In genomic region chr14:20695761-20696520, GRCm38 (mm10) we compare ENCODE assay signal across 9 mouse cellular contexts. TPM values are rescaled to one million over a fixed set of nuclear protein-coding genes. Genes with fewer than 3 reads are reported as not detected.
DNase-seq lines count a peak whose midpoint lies in the region; ATAC-seq and TF ChIP-seq lines count a peak whose summit lies in the region.
"Had no signal": no experiment of that assay in that cellular context is flagged by ENCODE, and none has a peak within 500 bp of the region (broad histone marks: within the 10 kb centered on the region; RNA-seq: fewer than 3 reads in every experiment).

No protein-coding gene starts in this region.

- peak overlapping the region; percentile 90 for H3K9ac ChIP-seq in lung, embryonic 14.5 days
- peak overlapping the region; percentile 93 for H3K9ac ChIP-seq in heart, embryonic 14.5 days (ENCODE audit: low read length)
- H3K9ac ChIP-seq in liver, embryonic 12.5 days: peak overlapping the region; percentile 94
- peak overlapping the region; percentile 82 for H3K9ac ChIP-seq in stomach, embryonic 14.5 days (replicated peaks; ENCODE audit: low read depth, low read length)

- TF ChIP-seq CTCF in lung, embryonic 14.5 days (IDR thresholded peaks at IDR 0.05; ENCODE audit: low read depth): no peak

- no peak for ATAC-seq in lung, embryonic 14.5 days (ENCODE audit: insufficient read depth)
- no peak for ATAC-seq in heart, embryonic 14.5 days (ENCODE audit: insufficient number of reproducible peaks, insufficient read depth, low FRiP score, low read depth)
- ATAC-seq in liver, embryonic 12.5 days: no peak
- ATAC-seq in stomach, embryonic 14.5 days (ENCODE audit: insufficient number of reproducible peaks, insufficient read depth, low FRiP score, low read depth): no peak
- ATAC-seq in granulocyte monocyte progenitor cell, adult 5-6 weeks (replicated peaks; ENCODE audit: poor library complexity, severe bottlenecking): no peak

- WGBS in lung, embryonic 14.5 days: 11% methylated on average over 27 of the region's 27 CpGs
- WGBS in heart, embryonic 14.5 days: 10% methylated on average over 27 of the region's 27 CpGs
- WGBS in liver, embryonic 12.5 days (ENCODE audit: insufficient replicate concordance): 21% methylated on average over 27 of the region's 27 CpGs
- 14% methylated on average over 27 of the region's 27 CpGs for WGBS in stomach, embryonic 14.5 days

- peaks cover 52% of the 10 kb centered on the region for H3K36me3 ChIP-seq in lung, embryonic 14.5 days (ENCODE audit: insufficient read depth)
- peaks cover 68% of the 10 kb centered on the region for H3K36me3 ChIP-seq in heart, embryonic 14.5 days (ENCODE audit: control insufficient read depth, insufficient read depth, low read length)
- peaks cover 76% of the 10 kb centered on the region for H3K36me3 ChIP-seq in liver, embryonic 12.5 days
- peaks cover 44% of the 10 kb centered on the region for H3K36me3 ChIP-seq in stomach, embryonic 14.5 days (ENCODE audit: control insufficient read depth, insufficient read depth, low read length)

- peak overlapping the region; percentile 83 for H3K4me3 ChIP-seq in lung, embryonic 14.5 days (ENCODE audit: low read depth, low read length)
- peak overlapping the region; percentile 60 to 72 for H3K4me3 ChIP-seq in heart, embryonic 14.5 days (ENCODE audit: control insufficient read depth in 1 of 2, insufficient read depth in 1 of 2, low read depth in 1 of 2, low read length in 2 of 2)
- H3K4me3 ChIP-seq in liver, embryonic 12.5 days: peak overlapping the region; percentile 94
- H3K4me3 ChIP-seq in stomach, embryonic 14.5 days (ENCODE audit: low read depth, low read length): peak overlapping the region; percentile 82

- H3K4me2 ChIP-seq in lung, embryonic 14.5 days: peak overlapping the region; percentile 76
- peak overlapping the region; percentile 83 for H3K4me2 ChIP-seq in heart, embryonic 14.5 days (ENCODE audit: low read length)
- H3K4me2 ChIP-seq in liver, embryonic 12.5 days: peak overlapping the region; percentile 90
- H3K4me2 ChIP-seq in stomach, embryonic 14.5 days (replicated peaks; ENCODE audit: low read depth, low read length): peak overlapping the region; percentile 78

- H3K27me3 ChIP-seq in lung, embryonic 14.5 days (ENCODE audit: insufficient read depth, low read length): no peaks in the 10 kb centered on the region
- no peaks in the 10 kb centered on the region for H3K27me3 ChIP-seq in heart, embryonic 14.5 days (ENCODE audit: control insufficient read depth, insufficient read depth, low read length)
- no peaks in the 10 kb centered on the region for H3K27me3 ChIP-seq in liver, embryonic 12.5 days (replicated peaks)
- no peaks in the 10 kb centered on the region for H3K27me3 ChIP-seq in stomach, embryonic 14.5 days (ENCODE audit: control insufficient read depth, insufficient read depth, low read length)

- peaks cover 10% of the 10 kb centered on the region; the same call in 1 of the 2 replicates for H3K4me1 ChIP-seq in lung, embryonic 14.5 days (ENCODE audit: insufficient read depth)
- peaks cover 14 to 48% of the 10 kb centered on the region in 2 experiments for H3K4me1 ChIP-seq in heart, embryonic 14.5 days (ENCODE audit: control insufficient read depth in 2 of 2, insufficient read depth in 2 of 2, low read length in 2 of 2)
- peaks cover 67% of the 10 kb centered on the region for H3K4me1 ChIP-seq in liver, embryonic 12.5 days
- peaks cover 31% of the 10 kb centered on the region for H3K4me1 ChIP-seq in stomach, embryonic 14.5 days (ENCODE audit: control insufficient read depth, insufficient read depth, low read length)

- H3K27ac ChIP-seq in lung, embryonic 14.5 days (ENCODE audit: low read depth): peak overlapping the region; percentile 97
- H3K27ac ChIP-seq in heart, embryonic 14.5 days (replicated peaks in 1 of 2; ENCODE audit: control insufficient read depth in 1 of 2, insufficient read depth in 1 of 2, low read depth in 2 of 2, low read length in 2 of 2): peak overlapping the region in 1 of 2 experiments; percentile 96; a peak in 2 of 4 replicates
- peak overlapping the region; percentile 96 for H3K27ac ChIP-seq in liver, embryonic 12.5 days
- H3K27ac ChIP-seq in stomach, embryonic 14.5 days (ENCODE audit: low read length): peak overlapping the region; percentile 98

- peak; percentile 19 for DNase-seq in lung, embryonic 14.5 days
- DNase-seq in lung, postnatal 25 days (ENCODE audit: low spot score): no peak
- DNase-seq in cerebellum, postnatal 25 days: peak; percentile 26 to 43
- no peak for DNase-seq in gastrocnemius, postnatal 25 days

- H3K9me3 ChIP-seq in lung, embryonic 14.5 days (ENCODE audit: low read depth, low read length): no peaks in the 10 kb centered on the region
- no peaks in the 10 kb centered on the region for H3K9me3 ChIP-seq in heart, embryonic 14.5 days (ENCODE audit: control insufficient read depth, low read length)
- no peaks in the 10 kb centered on the region for H3K9me3 ChIP-seq in liver, embryonic 12.5 days (replicated peaks)
- H3K9me3 ChIP-seq in stomach, embryonic 14.5 days (ENCODE audit: control insufficient read depth, low read depth, low read length): no peaks in the 10 kb centered on the region

RNA-seq across cellular contexts. Expression of gene Fut11, which starts 1.2 kb away (rescaled TPM):
- polyA plus RNA-seq in lung, embryonic 14.5 days (2014; fragmentation: Nextera tagmentation; extraction: Ambion mirVana): 29.2 and 30.2 TPM in 2 replicates
- 16.5 and 17.8 TPM in 2 replicates for polyA plus RNA-seq in heart, embryonic 14.5 days (2014; fragmentation: Nextera tagmentation; extraction: Ambion mirVana)
- polyA plus RNA-seq in liver, embryonic 12.5 days (2016; fragmentation: Nextera tagmentation; extraction: Ambion mirVana): 10.2 and 11.5 TPM in 2 replicates
- 20.5 and 20.7 TPM in 2 replicates for polyA plus RNA-seq in stomach, embryonic 14.5 days (2014; fragmentation: Nextera tagmentation; extraction: Ambion mirVana)
- 9.0 and 9.3 TPM in 2 replicates for total RNA-seq in granulocyte monocyte progenitor cell, adult 5-6 weeks (2014; fragmentation: Nextera tagmentation)
- total RNA-seq in granulocyte monocyte progenitor cell, adult 5-6 weeks (2017): 7.5 and 9.3 TPM in 2 replicates
- total RNA-seq in gastrocnemius, postnatal 25 days (2021): 1 to 10 TPM; 2.7 to 4.0 TPM

RNA-seq across cellular contexts. Expression of gene Chchd1, which starts 6.9 kb away (rescaled TPM):
- 224 and 227 TPM in 2 replicates for polyA plus RNA-seq in lung, embryonic 14.5 days (2014; fragmentation: Nextera tagmentation; extraction: Ambion mirVana)
- polyA plus RNA-seq in heart, embryonic 14.5 days (2014; fragmentation: Nextera tagmentation; extraction: Ambion mirVana): 216 and 225 TPM in 2 replicates
- polyA plus RNA-seq in liver, embryonic 12.5 days (2016; fragmentation: Nextera tagmentation; extraction: Ambion mirVana): 178 and 187 TPM in 2 replicates
- 211 and 224 TPM in 2 replicates for polyA plus RNA-seq in stomach, embryonic 14.5 days (2014; fragmentation: Nextera tagmentation; extraction: Ambion mirVana)
- total RNA-seq in granulocyte monocyte progenitor cell, adult 5-6 weeks (2014; fragmentation: Nextera tagmentation): 193 and 202 TPM in 2 replicates
- total RNA-seq in granulocyte monocyte progenitor cell, adult 5-6 weeks (2017): 130 and 186 TPM in 2 replicates
- 100 to 1,000 TPM; 110 to 119 TPM for total RNA-seq in gastrocnemius, postnatal 25 days (2021)

RNA-seq across cellular contexts. Expression of gene Zswim8, which starts 11.4 kb away (rescaled TPM):
- polyA plus RNA-seq in lung, embryonic 14.5 days (2014; fragmentation: Nextera tagmentation; extraction: Ambion mirVana): 29.9 and 37.3 TPM in 2 replicates
- polyA plus RNA-seq in heart, embryonic 14.5 days (2014; fragmentation: Nextera tagmentation; extraction: Ambion mirVana): 21.7 and 25.4 TPM in 2 replicates
- polyA plus RNA-seq in liver, embryonic 12.5 days (2016; fragmentation: Nextera tagmentation; extraction: Ambion mirVana): 10.7 and 11.1 TPM in 2 replicates
- 35.9 and 38.6 TPM in 2 replicates for polyA plus RNA-seq in stomach, embryonic 14.5 days (2014; fragmentation: Nextera tagmentation; extraction: Ambion mirVana)
- total RNA-seq in granulocyte monocyte progenitor cell, adult 5-6 weeks (2014; fragmentation: Nextera tagmentation): 47.5 and 51.8 TPM in 2 replicates
- total RNA-seq in granulocyte monocyte progenitor cell, adult 5-6 weeks (2017): 21.1 and 23.2 TPM in 2 replicates
- total RNA-seq in gastrocnemius, postnatal 25 days (2021): 10 to 100 TPM; 33.0 to 33.6 TPM

RNA-seq across cellular contexts. Expression of gene Sec24c, which starts 21.8 kb away (rescaled TPM):
- polyA plus RNA-seq in lung, embryonic 14.5 days (2014; fragmentation: Nextera tagmentation; extraction: Ambion mirVana): 96.0 and 100 TPM in 2 replicates
- polyA plus RNA-seq in heart, embryonic 14.5 days (2014; fragmentation: Nextera tagmentation; extraction: Ambion mirVana): 69.2 and 75.7 TPM in 2 replicates
- polyA plus RNA-seq in liver, embryonic 12.5 days (2016; fragmentation: Nextera tagmentation; extraction: Ambion mirVana): 51.9 and 54.6 TPM in 2 replicates
- 86.9 and 88.1 TPM in 2 replicates for polyA plus RNA-seq in stomach, embryonic 14.5 days (2014; fragmentation: Nextera tagmentation; extraction: Ambion mirVana)
- 102 and 121 TPM in 2 replicates for total RNA-seq in granulocyte monocyte progenitor cell, adult 5-6 weeks (2014; fragmentation: Nextera tagmentation)
- total RNA-seq in granulocyte monocyte progenitor cell, adult 5-6 weeks (2017): 88.3 and 103 TPM in 2 replicates
- total RNA-seq in gastrocnemius, postnatal 25 days (2021): 10 to 100 TPM; 65.0 to 68.8 TPM

RNA-seq across cellular contexts. Expression of gene Synpo2l, which starts 27.8 kb away (rescaled TPM):
- polyA plus RNA-seq in lung, embryonic 14.5 days (2014; fragmentation: Nextera tagmentation; extraction: Ambion mirVana): 0.75 and 2.8 TPM in 2 replicates
- polyA plus RNA-seq in heart, embryonic 14.5 days (2014; fragmentation: Nextera tagmentation; extraction: Ambion mirVana): 153 and 172 TPM in 2 replicates
- 0.25 and 0.54 TPM in 2 replicates for polyA plus RNA-seq in liver, embryonic 12.5 days (2016; fragmentation: Nextera tagmentation; extraction: Ambion mirVana)
- polyA plus RNA-seq in stomach, embryonic 14.5 days (2014; fragmentation: Nextera tagmentation; extraction: Ambion mirVana): 0.17 and 0.29 TPM in 2 replicates
- 0.32 and 0.56 TPM in 2 replicates for total RNA-seq in granulocyte monocyte progenitor cell, adult 5-6 weeks (2014; fragmentation: Nextera tagmentation)
- total RNA-seq in granulocyte monocyte progenitor cell, adult 5-6 weeks (2017): not detected in 2 replicates
- 100 to 1,000 TPM; 135 to 192 TPM for total RNA-seq in gastrocnemius, postnatal 25 days (2021)
- total RNA-seq: neutrophil, adult 5-6 weeks had no signal

Comparison
In these comparisons a context has a peak if more than half of its experiments do, and no peak if none do; other contexts are left out.
1. DNase-seq: peak in lung, embryonic 14.5 days (single experiment) and cerebellum, postnatal 25 days (2 of 2); none in lung, postnatal 25 days (single experiment) and gastrocnemius, postnatal 25 days (single experiment).
2. Peak in every context shown above with its lines, with median percentiles within 50 percentile points of each other: H3K4me2 ChIP-seq, H3K4me3 ChIP-seq and H3K9ac ChIP-seq.